Mouse (Mus musculus): ENCODE results near the gene Ifit1bl1. TPM values are rescaled to one million over a fixed set of nuclear protein-coding genes. Genes with fewer than 3 reads are reported as not detected.

Ifit1bl1 gene
- polyA plus RNA-seq, 2 experiments: 0.10 to 0.12 TPM

DNA sequence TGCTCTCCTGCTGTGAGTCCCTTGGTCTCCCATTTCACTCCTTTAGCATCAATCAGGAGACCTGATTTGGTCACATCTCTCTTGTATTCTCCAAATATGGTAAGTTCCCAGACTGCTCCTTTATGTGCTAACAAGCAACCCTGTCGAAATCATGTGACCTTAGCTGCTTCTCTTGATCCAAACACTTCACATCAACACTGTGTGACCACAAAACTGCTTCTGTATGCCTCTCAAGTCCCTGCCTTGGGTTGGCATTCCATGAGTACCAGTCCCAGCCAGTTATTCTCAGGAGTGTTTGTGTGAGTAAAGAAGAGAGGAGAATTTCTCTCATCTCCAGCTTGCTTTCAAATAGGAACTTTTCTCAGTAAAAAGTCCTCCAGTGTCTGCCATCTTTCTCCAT, 24.6 kb downstream of the Ifit1bl1 start:
- DNase-seq (ENCODE audit: low read depth in 3 of 3, low spot score in 3 of 3) (no peak), ATAC-seq (ENCODE audit: insufficient read depth) (no peak)
- H3K4me2 ChIP-seq (ENCODE audit: low read depth): no peak overlapping the region
- H3K9ac ChIP-seq (replicated peaks): no peak overlapping the region
- 46% methylated on average over 1 of the region's 1 CpGs for WGBS (ENCODE audit: insufficient replicate concordance)
- no peaks in the 10 kb centered on the region for H3K27me3 ChIP-seq (ENCODE audit: control insufficient read depth, insufficient read depth, low read length)
- H3K4me3 ChIP-seq (ENCODE audit: insufficient read depth in 1 of 2, low read depth in 2 of 2, low read length in 2 of 2): no peak overlapping the region
- no peaks in the 10 kb centered on the region; the same call in 1 of the 2 replicates for H3K36me3 ChIP-seq (replicated peaks; ENCODE audit: control insufficient read depth, insufficient read depth, low read depth)
- H3K27ac ChIP-seq: no peak overlapping the region
- H3K4me1 ChIP-seq (replicated peaks; ENCODE audit: control insufficient read depth in 2 of 2, insufficient read depth in 2 of 2, low read length in 1 of 2): no peaks in the 10 kb centered on the region
- H3K9me3 ChIP-seq (ENCODE audit: control insufficient read depth, low read length): no peaks in the 10 kb centered on the region
- no peak for TF ChIP-seq CTCF (IDR thresholded peaks at IDR 0.05; ENCODE audit: low read depth)
- no peak for TF ChIP-seq EP300 (IDR thresholded peaks at IDR 0.05; ENCODE audit: low read depth)

DNA sequence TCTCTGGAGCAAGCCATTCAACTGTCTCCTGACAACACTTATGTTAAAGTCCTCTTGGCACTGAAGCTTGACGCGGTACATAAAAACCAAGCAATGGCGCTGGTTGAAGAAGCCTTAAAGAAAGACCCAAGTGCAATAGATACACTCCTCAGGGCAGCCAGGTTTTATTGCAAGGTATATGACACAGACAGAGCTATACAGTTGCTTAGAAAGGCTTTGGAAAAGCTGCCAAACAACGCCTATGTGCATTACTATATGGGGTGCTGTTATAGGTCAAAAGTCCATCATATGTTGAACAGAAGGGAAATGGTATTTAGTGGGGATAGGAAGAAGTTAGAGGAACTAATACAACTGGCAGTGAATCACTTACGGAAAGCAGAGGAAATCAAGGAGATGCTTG, 28.1 kb downstream of the Ifit1bl1 start:
- H3K9ac ChIP-seq (replicated peaks): no peak overlapping the region
- no peaks in the 10 kb centered on the region for H3K4me1 ChIP-seq (replicated peaks; ENCODE audit: control insufficient read depth in 2 of 2, insufficient read depth in 2 of 2, low read length in 1 of 2)
- H3K27ac ChIP-seq: no peak overlapping the region
- no peaks in the 10 kb centered on the region for H3K9me3 ChIP-seq (ENCODE audit: control insufficient read depth, low read length)
- no peak for ATAC-seq (ENCODE audit: insufficient read depth)
- 78% methylated on average over 5 of the region's 5 CpGs for WGBS (ENCODE audit: insufficient replicate concordance)
- no peak overlapping the region for H3K4me3 ChIP-seq (ENCODE audit: insufficient read depth in 1 of 2, low read depth in 2 of 2, low read length in 2 of 2)
- no peaks in the 10 kb centered on the region for H3K27me3 ChIP-seq (ENCODE audit: control insufficient read depth, insufficient read depth, low read length)
- H3K36me3 ChIP-seq (replicated peaks; ENCODE audit: control insufficient read depth, insufficient read depth, low read depth): no peaks in the 10 kb centered on the region; the same call in 1 of the 2 replicates
- no peak overlapping the region for H3K4me2 ChIP-seq (ENCODE audit: low read depth)
- TF ChIP-seq CTCF (IDR thresholded peaks at IDR 0.05; ENCODE audit: low read depth) (no peak), EP300 (IDR thresholded peaks at IDR 0.05; ENCODE audit: low read depth) (no peak)
- no peak for DNase-seq (ENCODE audit: low read depth in 3 of 3, low spot score in 3 of 3)

DNA sequence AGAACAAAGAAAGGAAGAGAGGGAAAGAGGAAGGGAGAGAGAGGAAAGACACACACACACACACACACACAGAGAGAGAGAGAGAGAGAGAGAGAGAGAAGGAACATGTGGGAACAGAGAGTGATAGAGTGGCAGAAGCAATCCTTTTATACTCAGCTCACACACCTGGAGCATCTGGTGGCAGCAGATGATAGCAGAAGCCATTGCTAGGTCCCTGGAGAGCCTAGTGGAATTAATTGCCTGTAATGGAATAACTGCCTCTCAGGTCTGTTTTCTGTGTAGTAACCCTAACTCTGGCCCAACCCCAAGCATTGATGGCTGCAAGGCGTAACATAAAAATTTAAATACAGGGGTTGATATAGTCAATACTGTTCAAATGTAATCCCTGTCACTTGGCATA, 30.7 kb downstream of the Ifit1bl1 start:
- H3K9ac ChIP-seq (replicated peaks): no peak overlapping the region
- no peaks in the 10 kb centered on the region; the same call in 1 of the 2 replicates for H3K36me3 ChIP-seq (replicated peaks; ENCODE audit: control insufficient read depth, insufficient read depth, low read depth)
- DNase-seq (ENCODE audit: low read depth in 3 of 3, low spot score in 3 of 3) (no peak), ATAC-seq (ENCODE audit: insufficient read depth) (no peak)
- no peaks in the 10 kb centered on the region for H3K9me3 ChIP-seq (ENCODE audit: control insufficient read depth, low read length)
- no peak overlapping the region for H3K4me3 ChIP-seq (ENCODE audit: insufficient read depth in 1 of 2, low read depth in 2 of 2, low read length in 2 of 2)
- WGBS (ENCODE audit: insufficient replicate concordance): 68% methylated on average over 1 of the region's 1 CpGs
- H3K27me3 ChIP-seq (ENCODE audit: control insufficient read depth, insufficient read depth, low read length): no peaks in the 10 kb centered on the region
- no peaks in the 10 kb centered on the region for H3K4me1 ChIP-seq (replicated peaks; ENCODE audit: control insufficient read depth in 2 of 2, insufficient read depth in 2 of 2, low read length in 1 of 2)
- TF ChIP-seq CTCF (IDR thresholded peaks at IDR 0.05; ENCODE audit: low read depth): no peak
- TF ChIP-seq EP300 (IDR thresholded peaks at IDR 0.05; ENCODE audit: low read depth): no peak
- H3K27ac ChIP-seq: no peak overlapping the region
- no peak overlapping the region for H3K4me2 ChIP-seq (ENCODE audit: low read depth)

DNA sequence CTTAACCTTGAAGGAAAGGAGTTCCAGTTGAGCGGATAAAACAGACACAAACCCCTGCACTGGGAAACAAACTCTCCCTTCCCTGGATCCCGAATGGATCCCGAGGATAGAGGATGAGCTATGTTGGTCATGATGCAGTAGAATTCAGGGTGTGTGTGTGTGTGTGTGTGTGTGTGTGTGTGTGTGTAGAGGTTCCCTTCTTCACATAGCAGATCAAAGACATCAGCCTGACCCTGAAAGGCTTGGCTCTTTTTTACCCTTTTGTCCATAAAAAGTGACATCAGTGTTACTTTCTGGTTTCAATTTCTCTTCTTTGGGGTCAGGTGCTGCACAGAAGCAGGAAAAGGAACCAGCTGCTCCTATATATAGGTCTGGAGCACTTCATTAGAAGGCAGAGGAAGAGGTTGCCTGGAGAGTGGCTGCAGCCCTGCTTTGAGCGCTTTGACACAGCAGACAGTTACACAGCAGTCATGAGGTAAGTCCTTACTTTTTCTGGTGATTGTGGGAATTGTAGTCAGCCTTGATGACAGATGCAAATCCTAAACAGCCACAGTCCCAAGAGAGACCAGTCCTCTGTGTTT, 31.8 kb downstream of the Ifit1bl1 start:
- Histone ChIP-seq H3K27ac (no peak overlapping the region), H3K4me3 (ENCODE audit: insufficient read depth in 1 of 2, low read depth in 2 of 2, low read length in 2 of 2) (no peak overlapping the region), H3K9me3 (ENCODE audit: control insufficient read depth, low read length) (no peaks in the 10 kb centered on the region), H3K4me2 (ENCODE audit: low read depth) (no peak overlapping the region), H3K27me3 (ENCODE audit: control insufficient read depth, insufficient read depth, low read length) (no peaks in the 10 kb centered on the region), H3K36me3 (replicated peaks; ENCODE audit: control insufficient read depth, insufficient read depth, low read depth) (no peaks in the 10 kb centered on the region; the same call in 1 of the 2 replicates), H3K9ac (replicated peaks) (no peak overlapping the region), H3K4me1 (replicated peaks; ENCODE audit: control insufficient read depth in 2 of 2, insufficient read depth in 2 of 2, low read length in 1 of 2) (no peaks in the 10 kb centered on the region)
- DNase-seq (ENCODE audit: low read depth in 3 of 3, low spot score in 3 of 3) (no peak), ATAC-seq (ENCODE audit: insufficient read depth) (no peak)
- WGBS (ENCODE audit: insufficient replicate concordance): 57% methylated on average over 4 of the region's 4 CpGs
- no peak for TF ChIP-seq CTCF (IDR thresholded peaks at IDR 0.05; ENCODE audit: low read depth)
- TF ChIP-seq EP300 (IDR thresholded peaks at IDR 0.05; ENCODE audit: low read depth): no peak

DNA sequence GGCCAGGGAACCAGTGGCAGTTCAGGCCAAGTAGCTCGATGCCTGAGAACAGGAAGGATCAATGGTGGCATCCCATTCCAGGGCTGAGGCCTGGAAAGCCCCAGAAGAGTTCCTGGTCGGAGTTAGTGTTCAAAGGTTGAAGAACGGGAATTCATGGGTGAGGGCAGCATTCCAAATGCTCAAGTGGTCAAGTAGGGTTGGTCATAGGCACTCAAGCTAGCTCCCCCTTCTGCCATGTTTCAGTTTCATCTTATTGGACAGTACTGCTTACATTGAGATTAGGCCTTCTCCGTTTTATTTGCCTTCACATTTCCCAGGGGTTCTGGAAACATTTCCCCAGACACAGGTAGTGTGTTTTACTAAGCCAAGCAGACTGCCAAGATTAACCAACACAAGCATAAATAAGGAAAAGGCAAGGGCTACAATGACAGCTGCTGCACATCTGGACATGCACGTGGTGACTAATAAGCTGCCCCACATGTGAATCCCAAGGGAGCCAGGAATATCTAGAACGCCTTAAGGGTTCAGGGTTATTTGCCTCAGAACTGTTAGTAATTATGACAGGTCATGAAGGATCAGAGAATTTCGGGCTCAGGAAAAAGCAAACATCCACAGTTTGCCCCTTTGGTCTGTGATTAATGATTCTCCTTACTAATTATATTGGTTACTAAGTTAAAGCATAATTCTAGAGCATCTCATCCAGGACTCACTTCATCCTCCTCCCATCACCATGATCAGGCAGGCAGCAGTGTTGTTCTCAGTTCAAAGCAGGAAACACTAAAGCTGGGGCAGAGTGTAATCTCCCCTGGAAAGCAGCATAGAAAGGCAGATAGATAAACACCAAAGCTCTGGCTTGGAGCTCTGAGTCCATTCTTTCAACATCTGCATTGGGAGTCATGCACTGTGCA, 32.5 kb downstream of the Ifit1bl1 start:
- H3K36me3 ChIP-seq (replicated peaks; ENCODE audit: control insufficient read depth, insufficient read depth, low read depth): no peaks in the 10 kb centered on the region; the same call in 1 of the 2 replicates
- WGBS (ENCODE audit: insufficient replicate concordance): 62% methylated on average over 7 of the region's 7 CpGs
- no peaks in the 10 kb centered on the region for H3K4me1 ChIP-seq (replicated peaks; ENCODE audit: control insufficient read depth in 2 of 2, insufficient read depth in 2 of 2, low read length in 1 of 2)
- no peak for DNase-seq (ENCODE audit: low read depth in 3 of 3, low spot score in 3 of 3)
- no peak overlapping the region for H3K9ac ChIP-seq (replicated peaks)
- H3K4me3 ChIP-seq (ENCODE audit: insufficient read depth in 1 of 2, low read depth in 2 of 2, low read length in 2 of 2): no peak overlapping the region
- no peak overlapping the region for H3K27ac ChIP-seq
- H3K27me3 ChIP-seq (ENCODE audit: control insufficient read depth, insufficient read depth, low read length): no peaks in the 10 kb centered on the region
- no peaks in the 10 kb centered on the region for H3K9me3 ChIP-seq (ENCODE audit: control insufficient read depth, low read length)
- no peak for ATAC-seq (ENCODE audit: insufficient read depth)
- TF ChIP-seq CTCF (IDR thresholded peaks at IDR 0.05; ENCODE audit: low read depth) (no peak), EP300 (IDR thresholded peaks at IDR 0.05; ENCODE audit: low read depth) (no peak)
- H3K4me2 ChIP-seq (ENCODE audit: low read depth): no peak overlapping the region
